Mouse (Mus musculus) embryonic fibroblast, embryonic 13.5 days (primary cell): ENCODE results near the gene Nmbr.

Experiments
- CTCF ChIP-seq: IDR thresholded peaks from 2 replicates; pipeline ENCODE4 v1.5.1; 2011; ENCODE audit warnings: mild to moderate bottlenecking, control low read depth, low read length, moderate library complexity, borderline replicate concordance; ENCODE audit not compliant: insufficient read depth
- POLR2A ChIP-seq: IDR thresholded peaks from 2 replicates; pipeline ENCODE4 v1.6.1; 2011; ENCODE audit warnings: low read depth, mild to moderate bottlenecking, control low read depth, low read length, moderate library complexity

DNA sequence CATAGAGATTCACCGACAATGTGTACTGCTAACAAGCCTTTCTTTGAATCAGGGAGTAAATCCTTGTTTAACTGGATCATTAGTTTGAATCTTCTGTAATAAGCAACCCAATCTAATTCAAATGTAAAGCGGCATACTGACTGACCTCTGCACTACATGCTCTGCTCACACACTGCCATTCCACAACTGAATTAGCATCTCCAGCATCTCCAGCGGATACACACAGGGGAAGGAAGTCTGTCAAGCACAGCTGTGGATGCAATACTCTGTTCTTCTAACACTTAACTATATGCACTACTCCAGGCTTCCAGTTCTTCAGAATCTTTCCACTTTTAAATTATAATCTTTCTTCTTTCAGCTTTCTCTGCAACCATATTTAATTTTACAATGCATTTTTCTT is 15.0 kb upstream of the Nmbr start:
- TF ChIP-seq POLR2A (no peak), CTCF (no peak)
